Mouse (Mus musculus): ENCODE results near the gene Kbtbd3. TPM values are rescaled to one million over a fixed set of nuclear protein-coding genes. Genes with fewer than 3 reads are reported as not detected.

Kbtbd3 gene
- polyA plus RNA-seq (2015; fragmentation: Illumina TruSeq; extraction: RNeasy Lipid Tissue Mini Kit (QIAGEN cat#74804); ENCODE audit: insufficient read depth, low read depth, low replicate concordance), result 1.3 TPM

DNA sequence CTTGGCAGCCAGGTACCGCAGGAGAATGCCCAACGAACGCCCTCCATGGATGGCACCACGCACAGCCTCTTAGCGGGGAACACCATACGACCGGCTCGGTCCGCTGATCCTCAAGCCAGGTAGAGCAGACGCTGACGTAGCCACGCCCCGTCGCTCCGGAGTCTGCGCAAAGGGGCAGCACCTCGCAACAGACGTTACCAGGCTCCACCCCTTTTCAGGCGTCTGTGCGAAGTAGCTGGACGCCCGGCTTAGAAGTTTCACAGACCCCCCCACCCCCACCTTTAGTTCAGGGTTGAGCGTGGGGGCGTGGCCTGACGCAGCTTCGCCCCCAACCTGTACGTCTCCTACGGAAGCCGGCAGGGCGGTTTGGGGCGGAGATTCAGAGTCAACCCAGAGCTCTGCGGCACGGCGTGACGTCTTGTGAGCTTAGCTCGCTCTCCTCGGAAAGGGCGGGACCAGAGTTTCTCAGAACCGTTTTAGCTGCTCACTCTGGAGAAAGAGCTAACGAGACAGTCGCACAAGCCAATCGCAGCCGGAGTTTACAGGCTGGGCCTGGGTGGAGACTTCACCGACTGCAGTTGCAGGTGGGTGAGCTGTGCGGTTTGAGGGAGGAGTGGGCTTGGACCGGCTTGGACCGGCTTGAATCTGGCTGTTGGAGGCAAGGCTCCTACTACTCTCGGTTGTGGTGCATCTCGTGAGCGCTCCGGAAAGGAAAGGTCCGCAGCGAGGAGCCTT, at the start of gene Kbtbd3, which contains the start of gene Aasdhppt:
TSS of gene Kbtbd3 (plus strand) at position 483 of the 735 bp plus-strand sequence.
TSS of gene Aasdhppt (minus strand) at position 121 of the 735 bp plus-strand sequence.

GRCm38 (mm10) chr9:4375828-4376639, 66.4 kb downstream of the Kbtbd3 start, which contains the start of gene Msantd4:
Gene Msantd4, plus strand, starts transcription at chr9:4376562.

Other genes starting within 250 kb of the Kbtbd3 start
- gene Aasdhppt, start 362 bp upstream of the Kbtbd3 start, polyA plus RNA-seq (2015; fragmentation: Illumina TruSeq; extraction: RNeasy Lipid Tissue Mini Kit (QIAGEN cat#74804); ENCODE audit: insufficient read depth, low read depth, low replicate concordance), result 4.3 TPM
- 6.7 TPM for gene Msantd4, start 66.7 kb downstream of the Kbtbd3 start, polyA plus RNA-seq (2015; fragmentation: Illumina TruSeq; extraction: RNeasy Lipid Tissue Mini Kit (QIAGEN cat#74804); ENCODE audit: insufficient read depth, low read depth, low replicate concordance)